Mouse (Mus musculus) monocyte, adult 2 months (primary cell): ENCODE measurements around the gene Htr5a.
A peak's percentile ranks its signal among the peaks of the same experiment; 100 is the strongest.

Experiments used
- DNase-seq, 2 experiments: peaks; one replicate each; pipeline ENCODE4 v3.0.0; 2022; ENCODE audit warnings: low spot score in 2 of 2, low read depth in 1 of 2

Gene Htr5a

GRCm38 (mm10) chr5:27841701-27842295, at the start of gene Htr5a:
Gene Htr5a (plus strand): TSS chr5:27842149.
- DNase-seq, result no peak

GRCm38 (mm10) chr5:27792173-27792470, 49.8 kb upstream of the Htr5a start:
- no peak for DNase-seq

- no peak for DNase-seq
Measured at GRCm38 (mm10) chr5:27792531-27793205, 49.3 kb upstream of the Htr5a start.

GRCm38 (mm10) chr5:27793923-27794322, 48.0 kb upstream of the Htr5a start:
- DNase-seq, result peak; percentile 35 to 70

- DNase-seq, result no peak
Measured at GRCm38 (mm10) chr5:27814282-27814681, 27.7 kb upstream of the Htr5a start.

- no peak for DNase-seq
Measured at GRCm38 (mm10) chr5:27818840-27819672, 22.9 kb upstream of the Htr5a start.

- DNase-seq, result no peak
Measured at GRCm38 (mm10) chr5:27821161-27821560, 20.8 kb upstream of the Htr5a start.

- no peak for DNase-seq
Measured at GRCm38 (mm10) chr5:27827971-27828370, 14.0 kb upstream of the Htr5a start.

- no peak for DNase-seq
Measured at GRCm38 (mm10) chr5:27835096-27835495, 6.9 kb upstream of the Htr5a start.

GRCm38 (mm10) chr5:27838061-27838460, 3.9 kb upstream of the Htr5a start:
- DNase-seq, result no peak

- no peak for DNase-seq
Measured at GRCm38 (mm10) chr5:27842671-27843320, 847 bp downstream of the Htr5a start.

- DNase-seq, result no peak
Measured at GRCm38 (mm10) chr5:27846979-27847378, 5.0 kb downstream of the Htr5a start.

GRCm38 (mm10) chr5:27854290-27854689, 12.3 kb downstream of the Htr5a start:
- no peak for DNase-seq

- DNase-seq, result no peak
Measured at GRCm38 (mm10) chr5:27855726-27856125, 13.8 kb downstream of the Htr5a start.

GRCm38 (mm10) chr5:27873240-27874082, 31.5 kb downstream of the Htr5a start:
- no peak for DNase-seq

- no peak for DNase-seq
Measured at GRCm38 (mm10) chr5:27874211-27874610, 32.3 kb downstream of the Htr5a start.

- DNase-seq, result no peak
Measured at GRCm38 (mm10) chr5:27875341-27876105, 33.6 kb downstream of the Htr5a start.

GRCm38 (mm10) chr5:27878356-27878755, 36.4 kb downstream of the Htr5a start:
- DNase-seq, result no peak

- no peak for DNase-seq
Measured at GRCm38 (mm10) chr5:27879726-27880125, 37.8 kb downstream of the Htr5a start.
